Mouse (Mus musculus): Measurements from ENCODE around the gene Ago4. TPM values are rescaled to one million over a fixed set of nuclear protein-coding genes. Genes with fewer than 3 reads are reported as not detected.
A peak's percentile ranks its signal among the peaks of the same experiment; 100 is the strongest.

Gene Ago4
- polyA plus RNA-seq, 1 experiment from 2014 or later: 12.4 TPM

GRCm38 (mm10) chr4:126464189-126464891, 68.9 kb downstream of the Ago4 start:
- Histone ChIP-seq H3K9me3 (ENCODE audit: control insufficient read depth, low read length) (no peaks in the 10 kb centered on the region), H3K4me3 (replicated peaks; ENCODE audit: low read depth, low read length) (peak overlapping the region; percentile 94; the same call in 1 of the 2 replicates), H3K36me3 (ENCODE audit: control insufficient read depth, insufficient read depth, low read length) (peaks cover 17% of the 10 kb centered on the region), H3K4me2 (ENCODE audit: low read length) (peak overlapping the region; percentile 60), H3K27me3 (ENCODE audit: control insufficient read depth, insufficient read depth, low read length) (no peaks in the 10 kb centered on the region), H3K9ac (replicated peaks; ENCODE audit: low read length) (peak overlapping the region; percentile 52), H3K27ac (replicated peaks; ENCODE audit: low read depth, low read length) (peak overlapping the region; percentile 98), H3K4me1 (ENCODE audit: control insufficient read depth, insufficient read depth, low read length) (peaks cover 48% of the 10 kb centered on the region)
- 5% methylated on average over 4 of the region's 4 CpGs for WGBS
- DNase-seq (peak; percentile 44), ATAC-seq (ENCODE audit: low FRiP score, low TSS enrichment) (no peak)

DNA sequence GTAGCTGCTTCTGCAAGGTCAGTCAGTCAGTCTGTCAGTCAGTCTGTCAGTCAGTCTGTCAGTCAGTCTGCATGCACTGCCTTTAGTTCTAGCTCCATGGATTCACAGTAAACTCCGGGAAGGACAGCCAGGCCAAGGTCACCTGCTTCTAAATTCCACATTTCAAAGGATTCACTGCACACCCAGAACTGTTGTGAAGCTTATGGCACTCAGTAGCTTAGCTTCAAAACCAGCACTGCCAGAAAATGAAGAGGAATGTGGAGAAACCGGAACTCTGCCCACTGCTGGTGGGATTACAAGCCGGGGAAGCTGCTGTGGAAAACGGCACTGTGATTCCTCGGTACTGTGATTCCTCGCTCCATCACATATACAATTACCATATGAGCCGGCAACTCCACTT, 77.8 kb downstream of the Ago4 start:
- no peaks in the 10 kb centered on the region for H3K4me1 ChIP-seq (ENCODE audit: control insufficient read depth, insufficient read depth, low read length)
- H3K9me3 ChIP-seq (ENCODE audit: control insufficient read depth, low read length): no peaks in the 10 kb centered on the region
- H3K27me3 ChIP-seq (ENCODE audit: control insufficient read depth, insufficient read depth, low read length): no peaks in the 10 kb centered on the region
- DNase-seq (no peak), ATAC-seq (ENCODE audit: low FRiP score, low TSS enrichment) (no peak)
- no peak overlapping the region for H3K27ac ChIP-seq (replicated peaks; ENCODE audit: low read depth, low read length)
- H3K9ac ChIP-seq (replicated peaks; ENCODE audit: low read length): no peak overlapping the region
- H3K36me3 ChIP-seq (ENCODE audit: control insufficient read depth, insufficient read depth, low read length): peaks cover 97% of the 10 kb centered on the region
- WGBS: 90% methylated on average over 7 of the region's 7 CpGs
- no peak overlapping the region for H3K4me3 ChIP-seq (replicated peaks; ENCODE audit: low read depth, low read length)
- H3K4me2 ChIP-seq (ENCODE audit: low read length): no peak overlapping the region

DNA sequence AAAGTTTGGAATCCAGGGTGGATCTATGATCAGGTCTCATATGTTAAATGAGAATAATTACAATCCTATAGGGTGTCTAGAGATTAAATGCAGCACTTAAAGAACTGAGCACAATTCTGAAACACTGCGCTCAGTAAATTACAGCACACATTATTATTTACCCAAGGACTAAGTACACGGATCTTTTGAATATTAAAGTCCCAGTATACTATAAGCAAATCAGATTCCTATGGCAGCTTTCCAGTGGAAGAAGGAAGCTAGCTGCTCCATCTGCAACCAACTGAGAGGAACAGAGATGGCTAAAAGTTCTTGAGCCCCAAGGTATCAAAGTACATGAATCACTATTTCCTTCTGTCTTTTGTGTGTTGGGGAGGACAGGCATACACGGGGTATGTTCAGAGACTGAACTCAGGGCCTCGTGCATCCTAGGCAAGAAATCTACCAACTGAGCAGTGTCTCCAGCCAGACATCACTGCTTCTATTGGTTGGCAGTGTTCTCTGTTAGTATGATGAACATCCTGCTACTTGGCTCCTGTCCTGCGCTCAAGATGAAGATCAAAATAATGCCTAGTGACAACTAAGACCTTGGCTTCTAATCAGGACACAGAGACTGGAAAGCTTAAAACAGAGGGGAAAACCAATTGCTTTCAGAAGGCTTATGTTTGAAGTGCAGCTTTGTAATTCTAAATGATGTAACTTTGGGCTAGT, 78.6 kb downstream of the Ago4 start:
- Histone ChIP-seq H3K9ac (replicated peaks; ENCODE audit: low read length) (no peak overlapping the region), H3K4me3 (replicated peaks; ENCODE audit: low read depth, low read length) (no peak overlapping the region), H3K27ac (replicated peaks; ENCODE audit: low read depth, low read length) (no peak overlapping the region), H3K36me3 (ENCODE audit: control insufficient read depth, insufficient read depth, low read length) (peaks cover 96% of the 10 kb centered on the region), H3K4me1 (ENCODE audit: control insufficient read depth, insufficient read depth, low read length) (no peaks in the 10 kb centered on the region), H3K4me2 (ENCODE audit: low read length) (no peak overlapping the region), H3K27me3 (ENCODE audit: control insufficient read depth, insufficient read depth, low read length) (no peaks in the 10 kb centered on the region), H3K9me3 (ENCODE audit: control insufficient read depth, low read length) (no peaks in the 10 kb centered on the region)
- no peak for DNase-seq
- ATAC-seq (ENCODE audit: low FRiP score, low TSS enrichment): no peak
- 93% methylated on average over 5 of the region's 5 CpGs for WGBS

DNA sequence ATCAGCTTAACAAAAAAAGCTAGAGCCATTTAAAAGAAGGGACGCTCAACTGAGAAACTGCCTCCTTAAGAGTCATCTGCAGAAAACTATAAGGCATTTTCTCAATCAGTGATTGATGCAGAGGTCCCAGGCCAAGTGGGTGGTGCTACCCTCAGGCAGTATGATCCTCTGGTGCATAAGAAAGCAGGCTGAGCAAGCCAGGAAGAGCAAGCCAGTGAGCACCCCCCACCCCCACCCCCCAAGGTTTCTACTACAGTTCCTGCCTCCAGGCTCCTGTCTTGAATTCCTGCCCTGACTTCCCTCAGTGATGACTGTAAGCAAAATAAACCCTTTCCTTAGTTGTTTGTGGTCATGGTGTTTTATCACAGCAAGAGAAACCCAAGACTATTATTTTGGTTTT, 83.0 kb downstream of the Ago4 start:
- no peak for ATAC-seq (ENCODE audit: low FRiP score, low TSS enrichment)
- H3K36me3 ChIP-seq (ENCODE audit: control insufficient read depth, insufficient read depth, low read length): peaks cover 90% of the 10 kb centered on the region
- 94% methylated on average over 1 of the region's 1 CpGs for WGBS

GRCm38 (mm10) chr4:126447126-126447525, 86.1 kb downstream of the Ago4 start:
- H3K27ac ChIP-seq (replicated peaks; ENCODE audit: low read depth, low read length): no peak overlapping the region
- no peak for ATAC-seq (ENCODE audit: low FRiP score, low TSS enrichment)
- 93% methylated on average over 7 of the region's 7 CpGs for WGBS

More for the DNA sequence above, 83.0 kb downstream of the Ago4 start:
- Histone ChIP-seq H3K4me3 (replicated peaks; ENCODE audit: low read depth, low read length) (no peak overlapping the region), H3K9ac (replicated peaks; ENCODE audit: low read length) (no peak overlapping the region), H3K9me3 (ENCODE audit: control insufficient read depth, low read length) (no peaks in the 10 kb centered on the region), H3K27me3 (ENCODE audit: control insufficient read depth, insufficient read depth, low read length) (no peaks in the 10 kb centered on the region), H3K4me2 (ENCODE audit: low read length) (no peak overlapping the region), H3K4me1 (ENCODE audit: control insufficient read depth, insufficient read depth, low read length) (no peaks in the 10 kb centered on the region), H3K27ac (replicated peaks; ENCODE audit: low read depth, low read length) (no peak overlapping the region)
- no peak for DNase-seq

GRCm38 (mm10) chr4:126444528-126444927, 88.7 kb downstream of the Ago4 start:
- H3K9ac ChIP-seq (replicated peaks; ENCODE audit: low read length): no peak overlapping the region
- H3K36me3 ChIP-seq (ENCODE audit: control insufficient read depth, insufficient read depth, low read length): peaks cover 89% of the 10 kb centered on the region
- H3K27me3 ChIP-seq (ENCODE audit: control insufficient read depth, insufficient read depth, low read length): no peaks in the 10 kb centered on the region
- 89% methylated on average over 3 of the region's 3 CpGs for WGBS
- no peak overlapping the region for H3K27ac ChIP-seq (replicated peaks; ENCODE audit: low read depth, low read length)
- DNase-seq (no peak), ATAC-seq (ENCODE audit: low FRiP score, low TSS enrichment) (no peak)
- no peaks in the 10 kb centered on the region for H3K9me3 ChIP-seq (ENCODE audit: control insufficient read depth, low read length)
- H3K4me3 ChIP-seq (replicated peaks; ENCODE audit: low read depth, low read length): no peak overlapping the region
- no peak overlapping the region for H3K4me2 ChIP-seq (ENCODE audit: low read length)
- H3K4me1 ChIP-seq (ENCODE audit: control insufficient read depth, insufficient read depth, low read length): no peaks in the 10 kb centered on the region

More at GRCm38 (mm10) chr4:126447126-126447525, 86.1 kb downstream of the Ago4 start:
- Histone ChIP-seq H3K4me3 (replicated peaks; ENCODE audit: low read depth, low read length) (no peak overlapping the region), H3K4me2 (ENCODE audit: low read length) (no peak overlapping the region), H3K36me3 (ENCODE audit: control insufficient read depth, insufficient read depth, low read length) (peaks cover 84% of the 10 kb centered on the region), H3K27me3 (ENCODE audit: control insufficient read depth, insufficient read depth, low read length) (no peaks in the 10 kb centered on the region), H3K9ac (replicated peaks; ENCODE audit: low read length) (no peak overlapping the region), H3K9me3 (ENCODE audit: control insufficient read depth, low read length) (no peaks in the 10 kb centered on the region), H3K4me1 (ENCODE audit: control insufficient read depth, insufficient read depth, low read length) (no peaks in the 10 kb centered on the region)
- no peak for DNase-seq

Small RNA genes lying within 50 kb of the gene (microRNA-seq; reads per million reads assigned to microRNA genes)
- gene Mir7119: 0.59 reads per million

Other genes with a start within 250 kb of the Ago4 start
- 0.57 and 1.1 TPM in 2 replicates for gene Col8a2, start 246.7 kb downstream of the Ago4 start, polyA plus RNA-seq (2014; fragmentation: Nextera tagmentation; extraction: Ambion mirVana)
- 64.2 and 76.6 TPM in 2 replicates for gene Adprhl2, start 211.8 kb downstream of the Ago4 start, polyA plus RNA-seq (2014; fragmentation: Nextera tagmentation; extraction: Ambion mirVana)
- gene Tekt2, start 207.8 kb downstream of the Ago4 start, polyA plus RNA-seq (2014; fragmentation: Nextera tagmentation; extraction: Ambion mirVana): 7.4 and 9.7 TPM in 2 replicates
- 14.8 and 18.2 TPM in 2 replicates for gene Ago3, start 103.9 kb downstream of the Ago4 start, polyA plus RNA-seq (2014; fragmentation: Nextera tagmentation; extraction: Ambion mirVana)
- gene Ago1, start 64.9 kb downstream of the Ago4 start, polyA plus RNA-seq (2014; fragmentation: Nextera tagmentation; extraction: Ambion mirVana): 21.7 and 22.4 TPM in 2 replicates
- gene Clspn, start 23.5 kb upstream of the Ago4 start, polyA plus RNA-seq (2014; fragmentation: Nextera tagmentation; extraction: Ambion mirVana): 5.0 and 8.1 TPM in 2 replicates
- 8.1 and 14.5 TPM in 2 replicates for gene 5730409E04Rik, start 76.3 kb upstream of the Ago4 start, polyA plus RNA-seq (2014; fragmentation: Nextera tagmentation; extraction: Ambion mirVana)
- gene Psmb2, start 144.2 kb upstream of the Ago4 start, polyA plus RNA-seq (2014; fragmentation: Nextera tagmentation; extraction: Ambion mirVana): 442 and 480 TPM in 2 replicates
- gene Tfap2e, start 202.8 kb upstream of the Ago4 start, polyA plus RNA-seq (2014; fragmentation: Nextera tagmentation; extraction: Ambion mirVana): 0.97 and 2.0 TPM in 2 replicates
- 88.9 and 91.8 TPM in 2 replicates for gene Ncdn, start 220.0 kb upstream of the Ago4 start, polyA plus RNA-seq (2014; fragmentation: Nextera tagmentation; extraction: Ambion mirVana)
- gene AU040320, start 220.1 kb upstream of the Ago4 start, polyA plus RNA-seq (2014; fragmentation: Nextera tagmentation; extraction: Ambion mirVana): 35.8 and 38.9 TPM in 2 replicates